Mouse (Mus musculus) bone marrow macrophage, adult 2 months (primary cell): ENCODE results near the gene Ppm1h.

Experiments used
- CTCF ChIP-seq: IDR thresholded peaks from 2 replicates; pipeline ENCODE4 v1.5.1; 2012; ENCODE audit warnings: low read depth, mild to moderate bottlenecking, low read length, moderate library complexity
- POLR2A ChIP-seq: IDR thresholded peaks from 2 replicates; pipeline ENCODE4 v1.6.1; 2012; ENCODE audit warnings: mild to moderate bottlenecking, low read depth, low read length, borderline replicate concordance

- TF ChIP-seq CTCF, result no peak
- TF ChIP-seq POLR2A, result no peak
Observed at GRCm38 (mm10) chr10:122724692-122725091, 46.1 kb downstream of the Ppm1h start.
